Mouse (Mus musculus) intestine, embryonic 16.5 days (tissue): ENCODE results near the gene Ppat. TPM values are rescaled to one million over a fixed set of nuclear protein-coding genes. Genes with fewer than 3 reads are reported as not detected.
"Not testable (repeated sequence)": the region's sequence is repeated elsewhere in the genome, so short reads cannot be mapped to it uniquely, and the experiment has no call there.

Source experiments
- ATAC-seq: fragments of 200-750 bp; cut with Nextera tagmentation; 2 replicates; pipeline ENCODE4 v1.8.0; 2017; ENCODE audit warnings: moderate TSS enrichment, moderate library complexity
- H3K27ac ChIP-seq: fragments of 300-500 bp; sonication (generic); 2 replicates; pipeline ENCODE4 v1.5.1; 2014; ENCODE audit warnings: mild to moderate bottlenecking, low read length
- H3K27me3 ChIP-seq: fragments of 300-500 bp; sonication (generic); replicated peaks from 2 replicates; pipeline ENCODE4 v1.6.1; 2014; ENCODE audit warnings: low read length, control low read depth, mixed read lengths; ENCODE audit not compliant: control insufficient read depth, insufficient read depth
- H3K36me3 ChIP-seq: fragments of 300-500 bp; sonication (generic); 2 replicates; pipeline ENCODE4 v1.6.1; 2014; ENCODE audit warnings: low read length, control low read depth; ENCODE audit not compliant: control insufficient read depth, insufficient read depth
- H3K4me1 ChIP-seq: fragments of 300-500 bp; sonication (generic); 2 replicates; pipeline ENCODE4 v1.6.1; 2014; ENCODE audit warnings: low read length, control low read depth, mixed read lengths; ENCODE audit not compliant: control insufficient read depth, insufficient read depth
- H3K4me2 ChIP-seq: fragments of 300-500 bp; sonication (generic); 2 replicates; pipeline ENCODE4 v1.6.1; 2014; ENCODE audit warnings: low read depth, low read length, control low read depth
- H3K4me3 ChIP-seq: fragments of 300-500 bp; sonication (generic); 2 replicates; pipeline ENCODE4 v1.5.1; 2014; ENCODE audit warnings: mild to moderate bottlenecking, low read length
- H3K9ac ChIP-seq: fragments of 300-500 bp; sonication (generic); 2 replicates; pipeline ENCODE4 v1.6.1; 2014; ENCODE audit warnings: low read depth, low read length
- H3K9me3 ChIP-seq: fragments of 300-500 bp; sonication (generic); 2 replicates; pipeline ENCODE4 v1.6.1; 2016; ENCODE audit warnings: low read length, control low read depth; ENCODE audit not compliant: control insufficient read depth
- WGBS: fragments of 180-500 bp; shearing (Covaris S2); extraction: QIAGEN DNeasy Blood & Tissue Kit; methylation state at CpG from one replicate; pipeline ENCODE4 v1.1.7; 2014; 5-methylcytosine and 5-hydroxymethylcytosine counted together
- polyA plus RNA-seq: library from polyadenylated mRNA; unstranded; fragments of >200 nt; fragmentation: Nextera tagmentation; extraction: Ambion mirVana; gene quantifications from 2 replicates; pipeline ENCODE4 v1.2.1, GENCODE M21; 2015

The Ppat gene
- polyA plus RNA-seq, 1 experiment from 2014 or later: 22.1 TPM

DNA sequence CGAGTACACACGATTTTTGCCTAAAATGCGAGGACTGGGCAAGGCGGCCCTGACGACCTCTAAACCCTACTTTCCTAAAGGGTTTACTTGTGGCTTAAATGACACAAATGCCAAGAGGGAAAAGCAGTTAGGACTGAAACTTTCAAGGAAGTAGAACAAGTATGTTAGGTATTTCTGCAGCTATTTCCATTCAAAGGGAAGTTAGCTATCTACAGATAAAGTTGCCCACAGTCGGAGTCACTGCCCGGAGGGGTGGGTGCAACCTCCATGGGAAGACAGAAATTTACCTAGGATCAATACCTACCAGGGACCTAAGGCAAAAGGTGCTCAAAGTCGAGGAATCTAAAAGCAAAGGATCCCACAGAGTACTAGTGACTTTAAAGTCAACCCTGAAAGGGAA lies 11.7 kb downstream of the Ppat start:
- Histone ChIP-seq H3K9me3 (no peaks in the 10 kb centered on the region), H3K4me2 (no peak overlapping the region), H3K27me3 (no peaks in the 10 kb centered on the region), H3K27ac (no peak overlapping the region), H3K4me1 (0 out of 2 replicates have a peak, but pooled peaks cover 2% of the 10 kb centered on the region), H3K4me3 (no peak overlapping the region), H3K36me3 (peaks cover 4% of the 10 kb centered on the region; the same call in 1 of the 2 replicates), H3K9ac (no peak overlapping the region)
- ATAC-seq: no peak
- WGBS: 89% methylated on average over 8 of the region's 8 CpGs

DNA sequence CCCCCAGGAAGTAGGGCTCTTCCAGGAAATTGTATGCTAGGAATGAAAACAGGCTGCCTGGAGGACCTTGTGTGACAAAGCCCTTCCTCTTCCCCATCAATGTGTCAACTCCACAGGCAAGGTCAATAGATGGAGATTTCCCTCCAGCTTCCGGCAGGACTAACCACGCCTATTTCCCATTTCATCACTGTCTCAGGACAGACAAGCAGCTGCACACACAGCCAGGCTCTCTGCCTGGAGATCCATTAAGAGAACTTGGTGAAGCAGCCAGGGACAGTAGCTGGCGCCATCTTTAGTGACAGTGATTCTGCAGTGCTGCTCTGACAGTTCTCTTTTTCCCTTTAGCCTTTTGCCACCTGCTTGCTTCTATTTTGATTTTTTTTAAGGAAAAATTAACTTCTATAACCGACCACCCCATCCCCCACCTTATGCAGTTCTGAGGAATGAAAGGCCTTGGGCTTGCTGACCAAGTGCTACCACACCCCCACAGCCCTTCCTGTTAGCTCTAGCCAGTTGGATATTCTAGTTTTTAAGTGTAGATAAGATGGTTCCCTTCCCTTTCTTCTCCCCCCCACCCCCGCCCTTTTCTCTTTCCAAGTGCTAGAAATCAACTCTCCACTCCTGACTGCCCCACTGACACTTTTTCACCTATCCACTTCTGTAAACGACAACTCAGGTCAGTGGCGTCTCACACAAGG lies 22.0 kb downstream of the Ppat start:
- peak; percentile 52 for ATAC-seq
- H3K9ac ChIP-seq: no peak overlapping the region
- peaks cover 4% of the 10 kb centered on the region; the same call in 1 of the 2 replicates for H3K4me1 ChIP-seq
- no peak overlapping the region; the same call in 1 of the 2 replicates for H3K27ac ChIP-seq
- H3K9me3 ChIP-seq: peaks cover 3% of the 10 kb centered on the region; the same call in 1 of the 2 replicates
- 65% methylated on average over 7 of the region's 7 CpGs for WGBS
- no peaks in the 10 kb centered on the region for H3K27me3 ChIP-seq
- peaks cover 17% of the 10 kb centered on the region for H3K36me3 ChIP-seq
- H3K4me3 ChIP-seq: no peak overlapping the region
- no peak overlapping the region for H3K4me2 ChIP-seq

DNA sequence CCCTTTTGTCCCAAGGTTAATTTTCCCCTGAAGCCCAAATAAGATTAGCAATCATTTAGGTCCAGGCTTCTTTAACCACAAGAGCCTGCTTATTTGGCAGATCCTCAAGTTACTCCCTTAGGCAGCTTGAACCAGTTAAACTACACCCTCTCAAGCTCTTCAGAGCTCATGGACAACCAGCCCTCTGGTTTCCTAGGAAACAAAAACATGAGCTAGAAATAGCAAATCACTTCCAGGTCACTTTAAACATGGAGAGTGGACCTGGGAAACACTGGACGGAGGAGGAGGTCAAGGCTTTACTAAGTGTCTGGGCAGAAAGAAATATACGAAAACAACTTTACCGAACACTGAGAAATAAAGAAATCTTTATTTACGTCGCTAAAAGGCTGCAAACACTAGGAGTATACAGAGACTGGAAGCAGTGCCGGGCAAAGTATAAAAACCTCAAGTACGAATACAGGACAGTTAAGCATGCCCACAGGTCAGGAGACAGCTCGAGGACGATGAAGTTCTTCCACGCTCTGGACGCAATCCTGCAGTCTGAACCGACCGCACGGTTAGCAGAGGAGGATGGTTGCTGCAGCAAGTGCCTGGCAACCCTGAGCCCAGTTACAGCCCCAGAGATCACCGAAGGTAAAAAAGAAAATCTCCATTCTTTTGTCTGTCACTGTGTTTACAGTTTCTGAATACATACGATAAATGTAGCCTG lies 23.1 kb downstream of the Ppat start:
- WGBS: 73% methylated on average over 16 of the region's 16 CpGs
- Histone ChIP-seq H3K36me3 (peaks cover 17% of the 10 kb centered on the region), H3K4me1 (peaks cover 4% of the 10 kb centered on the region; the same call in 1 of the 2 replicates), H3K4me3 (no peak overlapping the region), H3K9ac (no peak overlapping the region), H3K9me3 (peaks cover 3% of the 10 kb centered on the region; the same call in 1 of the 2 replicates), H3K4me2 (no peak overlapping the region), H3K27ac (peak overlapping the region; percentile 30; the same call in 1 of the 2 replicates), H3K27me3 (no peaks in the 10 kb centered on the region)
- ATAC-seq: no peak

- H3K4me1 ChIP-seq: peaks cover 2% of the 10 kb centered on the region; the same call in 1 of the 2 replicates
- WGBS: 84% methylated on average over 1 of the region's 1 CpGs
- no peak overlapping the region for H3K27ac ChIP-seq
- H3K36me3 ChIP-seq: peaks cover 17% of the 10 kb centered on the region
- no peak overlapping the region for H3K4me3 ChIP-seq
- no peak overlapping the region for H3K4me2 ChIP-seq
- no peak for ATAC-seq
- H3K27me3 ChIP-seq: no peaks in the 10 kb centered on the region
- H3K9me3 ChIP-seq: peaks cover 3% of the 10 kb centered on the region; the same call in 1 of the 2 replicates
- H3K9ac ChIP-seq: no peak overlapping the region
Measured at GRCm38 (mm10) chr5:76924296-76924695, 27.1 kb downstream of the Ppat start.

DNA sequence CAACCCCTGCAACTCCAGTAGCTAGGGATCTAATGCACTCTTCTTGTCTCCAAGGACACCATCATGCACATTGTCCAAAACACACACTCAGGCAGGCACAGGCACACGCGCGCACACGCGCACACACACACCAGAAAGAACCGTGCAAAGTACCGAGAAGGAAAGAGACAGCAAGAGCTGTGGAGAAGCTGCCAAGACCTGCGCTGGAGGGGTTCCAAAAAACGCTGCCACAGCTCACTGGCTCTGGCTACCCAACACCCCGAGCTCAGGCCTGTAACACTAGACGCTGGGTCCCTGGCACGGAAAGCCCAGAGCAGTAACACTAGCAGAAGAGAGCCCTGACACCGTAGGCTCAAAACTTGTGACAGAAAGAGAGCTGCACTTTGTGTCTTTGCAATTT lies 27.9 kb downstream of the Ppat start:
- Histone ChIP-seq H3K4me1 (no peaks in the 10 kb centered on the region), H3K4me2 (no peak overlapping the region), H3K9ac (no peak overlapping the region), H3K36me3 (peaks cover 17% of the 10 kb centered on the region), H3K4me3 (no peak overlapping the region), H3K27me3 (no peaks in the 10 kb centered on the region), H3K9me3 (peaks cover 3% of the 10 kb centered on the region; the same call in 1 of the 2 replicates), H3K27ac (no peak overlapping the region)
- no peak for ATAC-seq
- 92% methylated on average over 13 of the region's 13 CpGs for WGBS

DNA sequence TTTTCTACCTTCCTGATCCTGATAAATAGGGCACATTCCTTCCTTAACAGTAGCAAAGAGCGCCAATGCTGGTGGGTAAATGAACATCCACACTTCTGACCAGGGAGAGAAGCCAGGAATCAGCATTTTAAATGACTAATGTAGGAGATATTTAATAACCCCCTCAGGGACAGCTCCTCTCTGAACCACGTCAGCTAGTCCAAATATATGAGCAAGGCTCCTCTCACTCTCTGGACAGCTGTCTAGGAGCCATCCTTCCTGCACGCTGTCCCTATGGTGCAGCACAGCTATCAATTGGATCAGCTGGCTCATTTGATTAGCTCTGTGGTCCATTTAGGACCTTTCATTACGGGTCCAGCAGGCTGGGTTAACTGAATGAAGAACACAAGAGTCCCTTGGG lies 28.5 kb downstream of the Ppat start:
- no peak overlapping the region for H3K4me2 ChIP-seq
- ATAC-seq: no peak
- no peak overlapping the region for H3K4me3 ChIP-seq
- 82% methylated on average over 4 of the region's 4 CpGs for WGBS
- H3K9ac ChIP-seq: no peak overlapping the region
- peaks cover 17% of the 10 kb centered on the region for H3K36me3 ChIP-seq
- H3K9me3 ChIP-seq: peaks cover 3% of the 10 kb centered on the region; the same call in 1 of the 2 replicates
- no peaks in the 10 kb centered on the region for H3K4me1 ChIP-seq
- H3K27me3 ChIP-seq: no peaks in the 10 kb centered on the region
- no peak overlapping the region for H3K27ac ChIP-seq

DNA sequence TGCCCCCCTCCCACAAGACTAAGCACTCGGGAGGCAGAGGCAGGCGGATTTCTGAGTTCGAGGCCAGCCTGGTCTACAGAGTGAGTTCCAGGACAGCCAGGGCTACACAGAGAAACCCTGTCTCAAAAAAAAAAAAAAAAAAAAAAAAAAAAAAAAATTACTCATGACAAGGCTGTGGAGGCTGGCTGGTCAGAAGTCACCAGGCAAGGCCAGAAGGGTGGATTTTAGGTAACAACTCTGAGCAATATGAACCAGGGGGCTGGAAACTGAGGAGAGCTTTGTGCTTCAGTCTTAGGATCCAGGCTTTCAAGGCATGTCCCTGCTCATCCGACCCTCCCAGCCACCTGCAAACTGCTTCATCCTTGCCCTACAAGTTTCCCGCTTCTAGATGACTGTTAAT lies 38.9 kb downstream of the Ppat start:
- H3K4me2 ChIP-seq, H3K9me3 ChIP-seq, H3K27ac ChIP-seq, H3K4me3 ChIP-seq, H3K9ac ChIP-seq, H3K36me3 ChIP-seq, ATAC-seq, H3K27me3 ChIP-seq, H3K4me1 ChIP-seq: not testable (repeated sequence)
- WGBS: 91% methylated on average over 5 of the region's 5 CpGs

GRCm38 (mm10) chr5:76910807-76911206 lies 40.6 kb downstream of the Ppat start:
- no peak overlapping the region for H3K9ac ChIP-seq
- no peak overlapping the region for H3K4me2 ChIP-seq
- no peaks in the 10 kb centered on the region for H3K4me1 ChIP-seq
- no peak for ATAC-seq
- no peaks in the 10 kb centered on the region for H3K27me3 ChIP-seq
- H3K36me3 ChIP-seq: no peaks in the 10 kb centered on the region
- no peaks in the 10 kb centered on the region for H3K9me3 ChIP-seq
- no peak overlapping the region for H3K27ac ChIP-seq
- 73% methylated on average over 3 of the region's 3 CpGs for WGBS
- H3K4me3 ChIP-seq: no peak overlapping the region

DNA sequence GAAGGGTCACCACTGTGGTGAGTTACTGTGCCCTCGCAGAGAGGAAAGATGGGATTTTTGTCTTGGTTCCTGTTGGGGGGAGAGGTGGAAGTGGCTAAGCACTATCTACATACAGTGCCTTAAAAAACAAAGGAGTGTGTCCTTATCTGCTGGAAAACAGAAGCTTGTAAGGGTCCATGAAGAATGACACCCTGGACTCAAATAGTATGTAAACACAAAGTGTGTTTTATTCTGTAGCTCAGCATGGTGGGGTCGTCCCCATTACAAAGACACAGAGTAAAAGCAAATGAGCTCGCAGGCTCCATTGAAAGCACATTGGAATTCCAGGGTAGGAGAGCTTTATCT lies 45.3 kb downstream of the Ppat start:
- Histone ChIP-seq H3K27ac (peak overlapping the region; percentile 89; the same call in 1 of the 2 replicates), H3K9me3 (no peaks in the 10 kb centered on the region), H3K4me1 (no peaks in the 10 kb centered on the region), H3K36me3 (no peaks in the 10 kb centered on the region), H3K9ac (peak overlapping the region; percentile 86), H3K27me3 (no peaks in the 10 kb centered on the region), H3K4me3 (peak overlapping the region; percentile 75), H3K4me2 (peak overlapping the region; percentile 80)
- ATAC-seq: no peak
- WGBS: 36% methylated on average over 3 of the region's 3 CpGs
